Mouse (Mus musculus) E14TG2a.4 (cell line): ENCODE data around the gene Kng1.
A peak's percentile ranks its signal among the peaks of the same experiment; 100 is the strongest.
"Not testable (repeated sequence)": the region's sequence is repeated elsewhere in the genome, so short reads cannot be mapped to it uniquely, and the experiment has no call there.

Experiments used
- H3K27me3 ChIP-seq: 2 replicates; pipeline ENCODE4 v1.6.1; 2014; ENCODE audit warnings: low read length, control low read depth; ENCODE audit not compliant: insufficient read depth
- H3K36me3 ChIP-seq: 2 replicates; pipeline ENCODE4 v1.6.1; 2014; ENCODE audit warnings: low read length, control low read depth; ENCODE audit not compliant: insufficient read depth
- H3K4me1 ChIP-seq: replicated peaks from 2 replicates; pipeline ENCODE4 v1.6.1; 2014; ENCODE audit warnings: low read depth, low read length, control low read depth
- H3K4me3 ChIP-seq: replicated peaks from 2 replicates; pipeline ENCODE4 v1.5.1; 2014; ENCODE audit warnings: mild to moderate bottlenecking, low read length
- H3K9me3 ChIP-seq: 2 replicates; pipeline ENCODE4 v1.6.1; 2014; ENCODE audit warnings: low read length, control low read depth
- CTCF ChIP-seq: conservative IDR thresholded peaks from 2 replicates; pipeline ENCODE4 v1.5.1; 2014; ENCODE audit warnings: low read length
- NANOG ChIP-seq: IDR thresholded peaks from 2 replicates; pipeline ENCODE4 v1.6.1; 2014; ENCODE audit warnings: borderline replicate concordance, low read length, mixed read lengths
- POU5F1 ChIP-seq: IDR thresholded peaks from 2 replicates; pipeline ENCODE4 v1.6.1; 2014; ENCODE audit warnings: low read length, borderline replicate concordance

Kng1 gene

DNA sequence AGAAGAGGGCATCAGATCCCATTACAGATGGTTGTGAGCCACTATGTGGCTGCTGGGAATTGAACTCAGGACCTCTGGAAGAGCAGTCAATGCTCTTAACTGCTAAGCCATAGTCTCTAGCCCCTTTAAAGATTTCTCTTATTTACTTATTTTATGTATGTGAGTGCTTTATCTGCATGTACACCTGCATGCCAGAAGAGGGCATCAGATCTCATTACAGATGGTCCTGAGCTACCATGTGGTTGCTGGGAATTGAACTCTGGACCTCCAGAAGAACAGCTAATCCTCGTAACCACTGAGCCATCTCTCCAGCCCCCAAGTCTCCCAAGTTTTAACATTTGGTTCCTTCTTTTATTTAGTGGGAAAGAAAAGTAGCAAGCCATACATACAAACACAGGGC is 30.8 kb downstream of the Kng1 start:
- not testable (repeated sequence) for H3K36me3 ChIP-seq, H3K27me3 ChIP-seq, H3K4me3 ChIP-seq, H3K9me3 ChIP-seq
- TF ChIP-seq CTCF, result peak; percentile 37
- peaks cover 48% of the 10 kb centered on the region for H3K4me1 ChIP-seq

DNA sequence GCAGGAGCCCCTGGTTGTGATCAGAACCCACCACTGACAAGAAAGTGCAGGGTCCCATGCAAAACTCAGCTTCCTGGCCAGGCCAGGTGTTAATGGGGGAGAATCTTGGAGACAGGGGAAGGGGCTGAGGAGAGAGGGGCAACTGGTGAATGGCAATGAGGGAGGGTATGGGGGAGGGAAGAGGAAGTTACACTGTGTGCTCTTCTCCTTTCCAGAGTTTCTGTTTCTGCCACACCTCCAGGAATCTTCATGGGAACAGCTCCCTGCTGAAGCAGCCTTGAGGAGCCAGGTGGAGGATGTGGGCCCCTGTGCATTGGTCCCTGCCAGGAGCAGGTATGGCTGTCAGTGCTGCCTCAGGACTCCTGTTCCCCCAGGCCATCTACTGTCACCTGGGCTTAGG is 33.7 kb downstream of the Kng1 start:
- H3K4me3 ChIP-seq, result not testable (repeated sequence)

DNA sequence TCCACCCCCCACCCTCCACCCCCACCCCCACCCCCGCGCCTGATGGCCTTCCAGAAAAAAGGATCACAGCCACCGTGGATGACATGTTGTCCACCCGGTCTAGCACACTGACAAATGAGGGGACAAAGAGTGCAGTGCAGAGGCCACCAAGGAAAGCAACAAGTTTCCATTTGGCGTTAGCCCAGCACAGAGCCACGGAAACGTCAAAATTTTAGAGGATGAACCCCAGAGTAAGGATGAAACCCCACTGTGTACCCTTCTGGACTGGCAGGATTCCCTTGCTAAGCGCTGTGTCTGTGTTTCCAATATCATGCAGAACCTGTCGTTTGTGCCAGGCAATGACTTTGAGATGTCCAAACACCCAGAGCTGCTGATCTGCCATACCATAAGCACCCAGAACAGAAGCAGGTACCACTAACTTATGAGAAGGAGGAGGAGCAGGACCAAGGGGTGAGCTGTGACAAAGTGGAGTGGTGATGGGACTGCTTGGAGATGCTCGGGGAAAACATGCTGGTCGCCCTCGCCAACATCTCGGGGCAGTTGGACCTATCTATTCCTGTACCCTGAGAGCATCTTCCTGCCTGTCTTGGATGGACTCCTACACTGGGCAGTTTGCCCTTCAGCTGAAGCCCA is 35.8 kb downstream of the Kng1 start:
- no peaks in the 10 kb centered on the region for H3K36me3 ChIP-seq
- TF ChIP-seq POU5F1 (no peak), NANOG (no peak), CTCF (no peak)

More for the DNA sequence above, 33.7 kb downstream of the Kng1 start:
- not testable (repeated sequence) for H3K27me3 ChIP-seq, H3K36me3 ChIP-seq
- Histone ChIP-seq H3K9me3 (peaks cover 12% of the 10 kb centered on the region; the same call in 1 of the 2 replicates), H3K4me1 (peaks cover 72% of the 10 kb centered on the region)

GRCm38 (mm10) chr16:23094136-23094535 is 36.5 kb downstream of the Kng1 start:
- no peak for TF ChIP-seq POU5F1
- no peak for TF ChIP-seq NANOG
- no peak for TF ChIP-seq CTCF
- Histone ChIP-seq H3K9me3 (peaks cover 17% of the 10 kb centered on the region; the same call in 1 of the 2 replicates), H3K4me1 (peaks cover 86% of the 10 kb centered on the region), H3K36me3 (no peaks in the 10 kb centered on the region), H3K4me3 (no peak overlapping the region), H3K27me3 (no peaks in the 10 kb centered on the region)

More for the DNA sequence above, 35.8 kb downstream of the Kng1 start:
- Histone ChIP-seq H3K9me3 (peaks cover 17% of the 10 kb centered on the region; the same call in 1 of the 2 replicates), H3K4me3 (no peak overlapping the region), H3K27me3 (no peaks in the 10 kb centered on the region), H3K4me1 (peaks cover 85% of the 10 kb centered on the region)

GRCm38 (mm10) chr16:23095581-23095980 is 37.9 kb downstream of the Kng1 start:
- H3K9me3 ChIP-seq, result peaks cover 17% of the 10 kb centered on the region; the same call in 1 of the 2 replicates

GRCm38 (mm10) chr16:23096886-23097285 is 39.2 kb downstream of the Kng1 start:
- not testable (repeated sequence) for H3K27me3 ChIP-seq, H3K36me3 ChIP-seq
- peaks cover 73% of the 10 kb centered on the region for H3K4me1 ChIP-seq
- H3K4me3 ChIP-seq, result 0 out of 2 replicates have a peak overlapping the region, but pooled peaks have one; percentile 20
- peaks cover 17% of the 10 kb centered on the region; the same call in 1 of the 2 replicates for H3K9me3 ChIP-seq

More at GRCm38 (mm10) chr16:23095581-23095980, 37.9 kb downstream of the Kng1 start:
- peaks cover 76% of the 10 kb centered on the region for H3K4me1 ChIP-seq
- not testable (repeated sequence) for H3K4me3 ChIP-seq, H3K36me3 ChIP-seq, H3K27me3 ChIP-seq

DNA sequence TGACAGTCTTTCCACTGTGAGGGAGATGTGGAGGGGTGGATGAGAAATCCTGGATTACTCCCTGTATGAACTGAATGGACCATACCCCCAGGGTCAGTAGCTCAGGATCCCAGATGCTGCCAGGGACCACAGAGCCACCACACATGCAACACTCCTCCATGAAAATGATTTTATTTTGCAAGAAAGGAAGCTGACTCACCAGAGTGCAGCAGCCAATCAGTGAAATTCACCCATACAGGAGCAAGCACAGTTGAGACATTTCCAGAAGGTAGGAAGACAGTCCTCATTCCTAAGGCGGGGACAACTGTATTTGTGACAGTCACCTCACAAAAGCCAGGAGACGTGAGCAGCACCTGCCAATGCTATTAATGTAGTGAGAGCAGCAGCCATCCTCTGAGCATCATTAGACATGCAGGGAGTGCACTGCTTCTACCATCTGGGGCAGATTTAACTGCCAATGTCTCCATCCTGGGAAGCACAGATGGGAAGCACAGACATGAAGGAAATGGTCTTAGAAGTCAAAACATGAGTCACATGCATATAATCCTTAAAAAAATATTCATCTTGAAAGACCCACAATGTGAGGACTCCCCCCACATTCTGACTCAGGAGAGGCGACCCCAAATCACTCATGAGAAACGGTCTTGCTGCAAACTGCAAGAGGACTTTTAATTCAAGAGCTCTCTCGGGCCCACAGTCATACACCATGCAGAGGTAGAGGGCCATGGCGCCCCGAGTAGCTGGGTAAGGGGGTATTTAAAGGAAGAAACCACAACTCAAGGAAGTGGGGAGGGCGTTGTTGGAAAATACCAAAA is 39.8 kb downstream of the Kng1 start:
- peaks cover 17% of the 10 kb centered on the region; the same call in 1 of the 2 replicates for H3K9me3 ChIP-seq
- H3K4me1 ChIP-seq, result peaks cover 67% of the 10 kb centered on the region
- H3K27me3 ChIP-seq, H3K36me3 ChIP-seq: not testable (repeated sequence)
- H3K4me3 ChIP-seq, result peak overlapping the region; percentile 43; the same call in 1 of the 2 replicates

GRCm38 (mm10) chr16:23098105-23098452 is 40.4 kb downstream of the Kng1 start:
- peak; percentile 68 for TF ChIP-seq NANOG
- peak overlapping the region; percentile 82; the same call in 1 of the 2 replicates for H3K4me3 ChIP-seq
- H3K36me3 ChIP-seq, H3K27me3 ChIP-seq: not testable (repeated sequence)
- peaks cover 17% of the 10 kb centered on the region; the same call in 1 of the 2 replicates for H3K9me3 ChIP-seq
- H3K4me1 ChIP-seq, result peaks cover 62% of the 10 kb centered on the region

DNA sequence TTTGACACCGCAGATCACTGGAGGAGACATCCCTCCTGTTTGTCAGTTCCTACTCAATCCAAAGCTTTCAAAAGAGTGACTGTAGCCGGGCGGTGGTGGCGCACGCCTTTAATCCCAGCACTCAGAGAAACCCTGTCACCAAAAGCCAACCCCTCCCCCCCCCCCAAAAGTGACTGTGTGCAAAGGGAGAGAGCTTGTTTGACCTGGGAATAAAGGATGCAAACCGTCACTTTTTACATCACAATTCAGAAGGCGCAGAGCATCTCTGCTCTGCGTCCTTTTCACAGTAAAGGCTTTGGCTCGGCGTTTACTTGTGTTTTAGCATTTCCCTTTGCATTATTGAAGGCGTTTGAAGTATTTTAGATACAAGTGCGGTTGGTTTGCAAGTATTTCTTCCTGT is 42.0 kb downstream of the Kng1 start:
- TF ChIP-seq POU5F1 (no peak), NANOG (no peak), CTCF (no peak)
- H3K36me3 ChIP-seq, result no peaks in the 10 kb centered on the region
- peak overlapping the region; percentile 82 for H3K4me3 ChIP-seq
- H3K4me1 ChIP-seq, result peaks cover 62% of the 10 kb centered on the region
- no peaks in the 10 kb centered on the region for H3K27me3 ChIP-seq
- peaks cover 5% of the 10 kb centered on the region; the same call in 1 of the 2 replicates for H3K9me3 ChIP-seq
